Mouse (Mus musculus): Measurements from ENCODE around the gene Ssrp1. TPM values are rescaled to one million over a fixed set of nuclear protein-coding genes. Genes with fewer than 3 reads are reported as not detected.

Gene Ssrp1
- total and polyA plus RNA-seq, 3 experiments, result 241 to 437 (median 297) TPM

- no peak overlapping the region for H3K4me3 ChIP-seq (replicated peaks in 1 of 3; ENCODE audit: low read depth in 2 of 3, low read length in 2 of 3, poor library complexity in 1 of 3)
- no peaks in the 10 kb centered on the region for H3K79me2 ChIP-seq (replicated peaks; ENCODE audit: control insufficient read depth, extremely low read depth, insufficient read depth, poor library complexity, severe bottlenecking)
- no peaks in the 10 kb centered on the region for H3K36me3 ChIP-seq (replicated peaks in 1 of 2; ENCODE audit: control insufficient read depth in 1 of 2, insufficient read depth in 1 of 2, low read length in 1 of 2)
- in situ Hi-C loops (cut with MboI; ENCODE audit: low pct_ligation_motif_present, low pct_unique_long_range_greater_than_20kb, low sequenced_read_pairs), result loop anchor here (10.0 kb wide), 1 partner anchor 197 kb away; the partner anchor contains the start of genes Smtnl1 and Timm10
- H3K4me2 ChIP-seq (ENCODE audit: insufficient read depth, low read depth, poor library complexity, severe bottlenecking), result no peak overlapping the region
- dilution Hi-C loops (cut with MboI; ENCODE audit: extremely low pct_ligation_motif_present, extremely low pct_unique_long_range_greater_than_20kb, low sequenced_read_pairs), result no loop called here
- H3K27ac ChIP-seq (ENCODE audit: insufficient read depth, low read depth), result no peak overlapping the region
- no peaks in the 10 kb centered on the region for H3K27me3 ChIP-seq (replicated peaks)
- peak; percentile 48 for TF ChIP-seq RAD21 (IDR thresholded peaks at IDR 0.05; ENCODE audit: low read depth, low read length)
- peak; percentile 46 for TF ChIP-seq SMC3 (IDR thresholded peaks at IDR 0.05; ENCODE audit: low read depth, low read length)
- TF ChIP-seq MEF2A (IDR thresholded peaks at IDR 0.05; ENCODE audit: borderline replicate concordance, low read depth, low read length), result no peak
- TF ChIP-seq CTCF (conservative IDR thresholded peaks at IDR 0.05 in 1 of 2, IDR thresholded peaks at IDR 0.05 in 1 of 2; ENCODE audit: low read depth in 2 of 2, low read length in 2 of 2), result peak in 1 of 2 experiments; percentile 59; a peak in 3 of 4 replicates
- no peak for TF ChIP-seq ZMIZ1 (IDR thresholded peaks at IDR 0.05; ENCODE audit: low read depth, low read length)
- no peak for DNase-seq (ENCODE audit: extremely low read depth)
- H3K9ac ChIP-seq (ENCODE audit: insufficient read depth, low read depth), result no peak overlapping the region
- H3K4me1 ChIP-seq (ENCODE audit: control insufficient read depth in 1 of 2, insufficient read depth in 2 of 2), result peaks cover 0 to 9% of the 10 kb centered on the region in 2 experiments; a peak in 2 of 4 replicates
- no peaks in the 10 kb centered on the region for H3K9me3 ChIP-seq (replicated peaks; ENCODE audit: low read length)
Observed at GRCm38 (mm10) chr2:85022043-85022442, 15.0 kb upstream of the Ssrp1 start.

- dilution Hi-C loops (cut with MboI; ENCODE audit: extremely low pct_ligation_motif_present, extremely low pct_unique_long_range_greater_than_20kb, low sequenced_read_pairs), result no loop called here
- H3K9ac ChIP-seq (ENCODE audit: insufficient read depth, low read depth), result no peak overlapping the region
- TF ChIP-seq ELF1 (IDR thresholded peaks at IDR 0.05; ENCODE audit: low read depth, low read length) (no peak), MXI1 (IDR thresholded peaks at IDR 0.05; ENCODE audit: low read depth, low read length) (no peak), NRF1 (IDR thresholded peaks at IDR 0.05; ENCODE audit: low read depth, low read length) (no peak), CTCF (conservative IDR thresholded peaks at IDR 0.05 in 1 of 2, IDR thresholded peaks at IDR 0.05 in 1 of 2; ENCODE audit: low read depth in 2 of 2, low read length in 2 of 2) (peak in 1 of 2 experiments; percentile 32; a peak in 2 of 4 replicates), HCFC1 (IDR thresholded peaks at IDR 0.05; ENCODE audit: low read depth, low read length) (no peak), TCF12 (IDR thresholded peaks at IDR 0.05; ENCODE audit: low read depth, low read length) (no peak), MAX (IDR thresholded peaks at IDR 0.05; ENCODE audit: low read length) (no peak), ETS1 (conservative IDR thresholded peaks at IDR 0.05; ENCODE audit: low read depth, low read length) (no peak), SMC3 (IDR thresholded peaks at IDR 0.05; ENCODE audit: low read depth, low read length) (peak; percentile 4; the same call in 1 of the 2 replicates), ZC3H11A (IDR thresholded peaks at IDR 0.05; ENCODE audit: low read depth, low read length) (no peak), RAD21 (IDR thresholded peaks at IDR 0.05; ENCODE audit: low read depth, low read length) (peak; percentile 30), MEF2A (IDR thresholded peaks at IDR 0.05; ENCODE audit: borderline replicate concordance, low read depth, low read length) (no peak)
- peaks cover 2 to 25% of the 10 kb centered on the region in 2 experiments; a peak in 3 of 4 replicates for H3K4me1 ChIP-seq (ENCODE audit: control insufficient read depth in 1 of 2, insufficient read depth in 2 of 2)
- no peaks in the 10 kb centered on the region for H3K36me3 ChIP-seq (replicated peaks in 1 of 2; ENCODE audit: control insufficient read depth in 1 of 2, insufficient read depth in 1 of 2, low read length in 1 of 2)
- H3K27me3 ChIP-seq (replicated peaks), result no peaks in the 10 kb centered on the region
- H3K27ac ChIP-seq (ENCODE audit: insufficient read depth, low read depth), result no peak overlapping the region
- no peaks in the 10 kb centered on the region for H3K9me3 ChIP-seq (replicated peaks; ENCODE audit: low read length)
- in situ Hi-C loops (cut with MboI; ENCODE audit: low pct_ligation_motif_present, low pct_unique_long_range_greater_than_20kb, low sequenced_read_pairs), result loop anchor here (10.0 kb wide), 1 partner anchor 201 kb away; the partner anchor contains the start of genes Smtnl1 and Timm10
- H3K4me3 ChIP-seq (replicated peaks in 1 of 3; ENCODE audit: low read depth in 2 of 3, low read length in 2 of 3, poor library complexity in 1 of 3), result no peak overlapping the region
- no peaks in the 10 kb centered on the region for H3K79me2 ChIP-seq (replicated peaks; ENCODE audit: control insufficient read depth, extremely low read depth, insufficient read depth, poor library complexity, severe bottlenecking)
- H3K4me2 ChIP-seq (ENCODE audit: insufficient read depth, low read depth, poor library complexity, severe bottlenecking), result no peak overlapping the region
- DNase-seq (ENCODE audit: extremely low read depth), result no peak
Observed at GRCm38 (mm10) chr2:85026178-85026577, 10.9 kb upstream of the Ssrp1 start.
